Mouse (Mus musculus): Measurements from ENCODE around the gene Cgnl1. TPM values are rescaled to one million over a fixed set of nuclear protein-coding genes. Genes with fewer than 3 reads are reported as not detected.
A peak's percentile ranks its signal among the peaks of the same experiment; 100 is the strongest.

Gene Cgnl1
- polyA plus RNA-seq, 1 experiment: 25.0 TPM

- Histone ChIP-seq H3K4me1 (ENCODE audit: control insufficient read depth, insufficient read depth, low read length) (peaks cover 15% of the 10 kb centered on the region; the same call in 1 of the 2 replicates), H3K27me3 (ENCODE audit: control insufficient read depth, insufficient read depth, low read length) (no peaks in the 10 kb centered on the region), H3K4me3 (replicated peaks; ENCODE audit: insufficient read depth, low read depth, low read length) (no peak overlapping the region), H3K27ac (ENCODE audit: insufficient read depth, low read length) (no peak overlapping the region)
- TF ChIP-seq POLR2A (IDR thresholded peaks at IDR 0.05; ENCODE audit: borderline replicate concordance, insufficient read depth, low read length): no peak
- no peak for TF ChIP-seq CTCF (IDR thresholded peaks at IDR 0.05; ENCODE audit: borderline replicate concordance, insufficient read depth, low read depth, low read length)
- no peak for DNase-seq
- WGBS: 77% methylated on average over 4 of the region's 4 CpGs
These were observed 77.2 kb downstream of the Cgnl1 start for GRCm38 (mm10) chr9:71694223-71694622.

- DNase-seq: no peak
- Histone ChIP-seq H3K27me3 (ENCODE audit: control insufficient read depth, insufficient read depth, low read length) (no peaks in the 10 kb centered on the region), H3K4me1 (ENCODE audit: control insufficient read depth, insufficient read depth, low read length) (peaks cover 15% of the 10 kb centered on the region; the same call in 1 of the 2 replicates), H3K27ac (ENCODE audit: insufficient read depth, low read length) (no peak overlapping the region), H3K4me3 (replicated peaks; ENCODE audit: insufficient read depth, low read depth, low read length) (no peak overlapping the region)
- TF ChIP-seq POLR2A (IDR thresholded peaks at IDR 0.05; ENCODE audit: borderline replicate concordance, insufficient read depth, low read length): no peak
- TF ChIP-seq CTCF (IDR thresholded peaks at IDR 0.05; ENCODE audit: borderline replicate concordance, insufficient read depth, low read depth, low read length): no peak
- WGBS: 86% methylated on average over 4 of the region's 4 CpGs
These were observed 77.6 kb downstream of the Cgnl1 start for GRCm38 (mm10) chr9:71693771-71694170.

GRCm38 (mm10) chr9:71692165-71692564 lies 79.2 kb downstream of the Cgnl1 start:
- TF ChIP-seq CTCF (IDR thresholded peaks at IDR 0.05; ENCODE audit: borderline replicate concordance, insufficient read depth, low read depth, low read length) (no peak), POLR2A (IDR thresholded peaks at IDR 0.05; ENCODE audit: borderline replicate concordance, insufficient read depth, low read length) (no peak)
- Histone ChIP-seq H3K27ac (ENCODE audit: insufficient read depth, low read length) (no peak overlapping the region), H3K4me3 (replicated peaks; ENCODE audit: insufficient read depth, low read depth, low read length) (no peak overlapping the region), H3K27me3 (ENCODE audit: control insufficient read depth, insufficient read depth, low read length) (no peaks in the 10 kb centered on the region), H3K4me1 (ENCODE audit: control insufficient read depth, insufficient read depth, low read length) (peaks cover 14% of the 10 kb centered on the region; the same call in 1 of the 2 replicates)
- WGBS: 98% methylated on average over 7 of the region's 7 CpGs
- DNase-seq: no peak

- WGBS: 65% methylated on average over 2 of the region's 2 CpGs
- Histone ChIP-seq H3K4me1 (ENCODE audit: control insufficient read depth, insufficient read depth, low read length) (no peaks in the 10 kb centered on the region), H3K27ac (ENCODE audit: insufficient read depth, low read length) (no peak overlapping the region), H3K27me3 (ENCODE audit: control insufficient read depth, insufficient read depth, low read length) (no peaks in the 10 kb centered on the region), H3K4me3 (replicated peaks; ENCODE audit: insufficient read depth, low read depth, low read length) (no peak overlapping the region)
- DNase-seq: no peak
- TF ChIP-seq CTCF (IDR thresholded peaks at IDR 0.05; ENCODE audit: borderline replicate concordance, insufficient read depth, low read depth, low read length) (no peak), POLR2A (IDR thresholded peaks at IDR 0.05; ENCODE audit: borderline replicate concordance, insufficient read depth, low read length) (no peak)
These were observed 81.9 kb downstream of the Cgnl1 start for GRCm38 (mm10) chr9:71689369-71690073.

GRCm38 (mm10) chr9:71686463-71686862 lies 84.9 kb downstream of the Cgnl1 start:
- DNase-seq: no peak
- H3K4me1 ChIP-seq (ENCODE audit: control insufficient read depth, insufficient read depth, low read length): no peaks in the 10 kb centered on the region
- H3K27me3 ChIP-seq (ENCODE audit: control insufficient read depth, insufficient read depth, low read length): no peaks in the 10 kb centered on the region
- no peak overlapping the region for H3K27ac ChIP-seq (ENCODE audit: insufficient read depth, low read length)
- TF ChIP-seq POLR2A (IDR thresholded peaks at IDR 0.05; ENCODE audit: borderline replicate concordance, insufficient read depth, low read length): no peak
- no peak overlapping the region for H3K4me3 ChIP-seq (replicated peaks; ENCODE audit: insufficient read depth, low read depth, low read length)
- WGBS: 87% methylated on average over 8 of the region's 8 CpGs

GRCm38 (mm10) chr9:71684772-71685171 lies 86.6 kb downstream of the Cgnl1 start:
- TF ChIP-seq CTCF (IDR thresholded peaks at IDR 0.05; ENCODE audit: borderline replicate concordance, insufficient read depth, low read depth, low read length) (no peak), POLR2A (IDR thresholded peaks at IDR 0.05; ENCODE audit: borderline replicate concordance, insufficient read depth, low read length) (no peak)
- H3K27me3 ChIP-seq (ENCODE audit: control insufficient read depth, insufficient read depth, low read length): no peaks in the 10 kb centered on the region
- no peak for DNase-seq
- peaks cover under 1% of the 10 kb centered on the region; the same call in 1 of the 2 replicates for H3K4me1 ChIP-seq (ENCODE audit: control insufficient read depth, insufficient read depth, low read length)
- H3K4me3 ChIP-seq (replicated peaks; ENCODE audit: insufficient read depth, low read depth, low read length): no peak overlapping the region
- no peak overlapping the region for H3K27ac ChIP-seq (ENCODE audit: insufficient read depth, low read length)
- WGBS: 75% methylated on average over 3 of the region's 3 CpGs

GRCm38 (mm10) chr9:71680381-71680780 lies 91.0 kb downstream of the Cgnl1 start:
- Histone ChIP-seq H3K27ac (ENCODE audit: insufficient read depth, low read length) (no peak overlapping the region), H3K27me3 (ENCODE audit: control insufficient read depth, insufficient read depth, low read length) (no peaks in the 10 kb centered on the region), H3K4me1 (ENCODE audit: control insufficient read depth, insufficient read depth, low read length) (peaks cover 13% of the 10 kb centered on the region), H3K4me3 (replicated peaks; ENCODE audit: insufficient read depth, low read depth, low read length) (no peak overlapping the region)
- TF ChIP-seq CTCF (IDR thresholded peaks at IDR 0.05; ENCODE audit: borderline replicate concordance, insufficient read depth, low read depth, low read length) (no peak), POLR2A (IDR thresholded peaks at IDR 0.05; ENCODE audit: borderline replicate concordance, insufficient read depth, low read length) (no peak)
- 88% methylated on average over 9 of the region's 9 CpGs for WGBS
- no peak for DNase-seq

GRCm38 (mm10) chr9:71679103-71679815 lies 92.1 kb downstream of the Cgnl1 start:
- Histone ChIP-seq H3K4me3 (replicated peaks; ENCODE audit: insufficient read depth, low read depth, low read length) (no peak overlapping the region), H3K27me3 (ENCODE audit: control insufficient read depth, insufficient read depth, low read length) (no peaks in the 10 kb centered on the region), H3K27ac (ENCODE audit: insufficient read depth, low read length) (no peak overlapping the region), H3K4me1 (ENCODE audit: control insufficient read depth, insufficient read depth, low read length) (peaks cover 15% of the 10 kb centered on the region)
- TF ChIP-seq POLR2A (IDR thresholded peaks at IDR 0.05; ENCODE audit: borderline replicate concordance, insufficient read depth, low read length) (no peak), CTCF (IDR thresholded peaks at IDR 0.05; ENCODE audit: borderline replicate concordance, insufficient read depth, low read depth, low read length) (no peak)
- DNase-seq: peak; percentile 60 to 76
- 46% methylated on average over 11 of the region's 11 CpGs for WGBS
